9 mouse cellular contexts compared by ENCODE assay signal in genomic region chr7:141092051-141092735, GRCm38 (mm10). TPM values are rescaled to one million over a fixed set of nuclear protein-coding genes. Genes with fewer than 3 reads are reported as not detected.
A peak's percentile ranks its signal among the peaks of the same experiment; 100 is the strongest.
DNase-seq lines count a peak whose midpoint lies in the region; ATAC-seq and TF ChIP-seq lines count a peak whose summit lies in the region.
"Had no signal": no experiment of that assay in that cellular context is flagged by ENCODE, and none has a peak within 500 bp of the region (broad histone marks: within the 10 kb centered on the region; RNA-seq: fewer than 3 reads in every experiment).

No protein-coding gene starts in this region.

- ATAC-seq in G1E (ENCODE audit: extremely low read depth, insufficient number of reproducible peaks, low FRiP score, poor library complexity, severe bottlenecking): peak; percentile 89
- ATAC-seq in cerebellum, adult (ENCODE audit: insufficient number of reproducible peaks, low FRiP score, low TSS enrichment): peak; percentile 84; the same call in 1 of the 2 replicates
- peak; percentile 75 for ATAC-seq in forebrain, embryonic 12.5 days (ENCODE audit: low FRiP score)

- H3K36me3 ChIP-seq in G1E (replicated peaks): peaks cover 35% of the 10 kb centered on the region
- no peaks in the 10 kb centered on the region for H3K36me3 ChIP-seq in forebrain, embryonic 12.5 days (replicated peaks)

- intact Hi-C loops in heart, postnatal 14 days (cut with DNase I): loop anchor here (1.0 to 10.0 kb wide), 3 partner anchors 39 to 273 kb away; no protein-coding TSS in a partner anchor

- WGBS in forebrain, embryonic 12.5 days: 6% methylated on average over 37 of the region's 37 CpGs

- peak overlapping the region; percentile 5; the same call in 1 of the 2 replicates for H3K9ac ChIP-seq in forebrain, embryonic 12.5 days

- H3K27me3 ChIP-seq in G1E (ENCODE audit: insufficient read depth, low read length): peaks cover 26% of the 10 kb centered on the region; the same call in 1 of the 2 replicates
- peaks cover 80% of the 10 kb centered on the region for H3K27me3 ChIP-seq in forebrain, embryonic 12.5 days

- H3K9me3 ChIP-seq in G1E (replicated peaks): no peaks in the 10 kb centered on the region
- H3K9me3 ChIP-seq in forebrain, embryonic 12.5 days: no peaks in the 10 kb centered on the region

- peaks cover 49% of the 10 kb centered on the region for H3K4me1 ChIP-seq in G1E (ENCODE audit: insufficient read depth, low read depth, low read length)
- peaks cover 9% of the 10 kb centered on the region for H3K4me1 ChIP-seq in forebrain, embryonic 12.5 days

- peak overlapping the region; percentile 22; the same call in 1 of the 2 replicates for H3K4me3 ChIP-seq in G1E (ENCODE audit: low read depth, low read length)
- H3K4me3 ChIP-seq in forebrain, embryonic 12.5 days (replicated peaks): peak overlapping the region; percentile 19

- peak; percentile 84 for DNase-seq in G1E (ENCODE audit: low spot score)
- peak; percentile 81 to 84 for DNase-seq in heart, postnatal 14 days
- peak; percentile 95 to 96 for DNase-seq in kidney, postnatal 36 days
- peak; percentile 89 for DNase-seq in lung, postnatal 14 days
- DNase-seq in retina, embryonic 14.5 days (ENCODE audit: low spot score): peak; percentile 86
- peak; percentile 56 for DNase-seq in urinary bladder, adult 2 months (ENCODE audit: low spot score)

- H3K4me2 ChIP-seq in forebrain, embryonic 12.5 days: peak overlapping the region; percentile 50

- no peak overlapping the region for H3K27ac ChIP-seq in forebrain, embryonic 12.5 days

- no peak for TF ChIP-seq CTCF in G1E (IDR thresholded peaks at IDR 0.05; ENCODE audit: low read depth, low read length)

RNA-seq across cellular contexts. Expression of gene Sigirr, which starts 8.2 kb away (rescaled TPM):
- 2.9 and 6.7 TPM in 2 replicates for total RNA-seq in G1E (2014; fragmentation: Nextera tagmentation)
- total RNA-seq in G1E (2017): 6.1 and 8.6 TPM in 2 replicates
- 6.2 and 6.9 TPM in 2 replicates for polyA plus RNA-seq in G1E (2012)
- polyA plus RNA-seq in forebrain, embryonic 12.5 days (2016; fragmentation: Nextera tagmentation; extraction: Ambion mirVana): 1.3 and 1.5 TPM in 2 replicates
- total RNA-seq in heart, postnatal 14 days (2021): 1 to 10 TPM; 8.0 to 8.1 TPM
- 13.8 and 15.0 TPM in 2 replicates for polyA plus RNA-seq in urinary bladder, adult 2 months (2012; rRNA removed)

RNA-seq across cellular contexts. Expression of gene Pkp3, which starts 14.2 kb away (rescaled TPM):
- total RNA-seq in G1E (2014; fragmentation: Nextera tagmentation) (not detected in 2 replicates), G1E (2017) (not detected in 2 replicates)
- polyA plus RNA-seq in G1E (2012): not detected in 2 replicates
- polyA plus RNA-seq in forebrain, embryonic 12.5 days (2016; fragmentation: Nextera tagmentation; extraction: Ambion mirVana): 1.3 and 1.5 TPM in 2 replicates
- total RNA-seq in heart, postnatal 14 days (2021): under 1 TPM; 0.43 to 0.95 TPM
- 26.5 and 27.7 TPM in 2 replicates for polyA plus RNA-seq in urinary bladder, adult 2 months (2012; rRNA removed)
- total RNA-seq: layer of hippocampus, postnatal 25 days had no signal

RNA-seq across cellular contexts. Expression of gene Ano9, which starts 25.4 kb away (rescaled TPM):
- total RNA-seq in G1E (2014; fragmentation: Nextera tagmentation) (0.23 TPM in 1 of 2 replicates, not detected in the other), G1E (2017) (0.06 and 1.7 TPM in 2 replicates)
- polyA plus RNA-seq in G1E (2012): not detected in 2 replicates
- polyA plus RNA-seq in forebrain, embryonic 12.5 days (2016; fragmentation: Nextera tagmentation; extraction: Ambion mirVana): 0.31 and 0.37 TPM in 2 replicates
- under 1 TPM; 0.10 to 0.29 TPM for total RNA-seq in heart, postnatal 14 days (2021)
- 7.5 and 13.7 TPM in 2 replicates for polyA plus RNA-seq in urinary bladder, adult 2 months (2012; rRNA removed)
- total RNA-seq: layer of hippocampus, postnatal 25 days had no signal

RNA-seq across cellular contexts. Expression of gene Ptdss2, which starts 30.0 kb away (rescaled TPM):
- total RNA-seq in G1E (2014; fragmentation: Nextera tagmentation): 10.2 and 43.3 TPM in 2 replicates
- 3.9 and 4.5 TPM in 2 replicates for total RNA-seq in G1E (2017)
- polyA plus RNA-seq in G1E (2012): 29.4 and 45.3 TPM in 2 replicates
- 63.5 and 64.9 TPM in 2 replicates for polyA plus RNA-seq in forebrain, embryonic 12.5 days (2016; fragmentation: Nextera tagmentation; extraction: Ambion mirVana)
- 10 to 100 TPM; 35.9 to 38.7 TPM for total RNA-seq in heart, postnatal 14 days (2021)
- 25.6 and 27.7 TPM in 2 replicates for polyA plus RNA-seq in urinary bladder, adult 2 months (2012; rRNA removed)

RNA-seq across cellular contexts. Expression of gene B4galnt4, which starts 31.3 kb away (rescaled TPM):
- total RNA-seq in G1E (2014; fragmentation: Nextera tagmentation) (not detected in 2 replicates), G1E (2017) (0.06 TPM in 1 of 2 replicates, not detected in the other)
- polyA plus RNA-seq in G1E (2012): not detected in 2 replicates
- polyA plus RNA-seq in forebrain, embryonic 12.5 days (2016; fragmentation: Nextera tagmentation; extraction: Ambion mirVana): 40.7 and 43.6 TPM in 2 replicates
- total RNA-seq in heart, postnatal 14 days (2021): under 1 TPM; 0.07 to 0.14 TPM
- polyA plus RNA-seq in urinary bladder, adult 2 months (2012; rRNA removed): 0.45 and 0.55 TPM in 2 replicates

Comparison
In these comparisons a context has a peak if more than half of its experiments do, and no peak if none do; other contexts are left out.
1. RNA of gene Pkp3, which starts 14.2 kb away (polyA plus RNA-seq): 26.5 to 27.7 TPM in urinary bladder, adult 2 months; 1.3 to 1.5 TPM in forebrain, embryonic 12.5 days and not detected in G1E; every median in the first group is over 10 times any median in the second.
2. Peak in every context shown above with its lines, with median percentiles within 50 percentile points of each other: ATAC-seq and DNase-seq.